Mouse (Mus musculus): Measurements from ENCODE around the gene Xpo1. TPM values are rescaled to one million over a fixed set of nuclear protein-coding genes. Genes with fewer than 3 reads are reported as not detected.
"Not testable (repeated sequence)": the region's sequence is repeated elsewhere in the genome, so short reads cannot be mapped to it uniquely, and the experiment has no call there.

The Xpo1 gene
- total RNA-seq (2021) = 10 to 100 TPM; 61.9 to 70.0 TPM
- long read RNA-seq, experiment 1, full-length matches to known transcripts = 27 of 37 reads
- long read RNA-seq, experiment 1, partial matches to known transcripts = 6 of 37 reads
- long read RNA-seq, experiment 1, other reads (novel, unspliced or antisense) = 4 of 37 reads
- long read RNA-seq, experiment 2, full-length matches to known transcripts = 10 of 13 reads
- long read RNA-seq, experiment 2, partial matches to known transcripts = 0 of 13 reads
- long read RNA-seq, experiment 2, other reads (novel, unspliced or antisense) = 3 of 13 reads

DNA sequence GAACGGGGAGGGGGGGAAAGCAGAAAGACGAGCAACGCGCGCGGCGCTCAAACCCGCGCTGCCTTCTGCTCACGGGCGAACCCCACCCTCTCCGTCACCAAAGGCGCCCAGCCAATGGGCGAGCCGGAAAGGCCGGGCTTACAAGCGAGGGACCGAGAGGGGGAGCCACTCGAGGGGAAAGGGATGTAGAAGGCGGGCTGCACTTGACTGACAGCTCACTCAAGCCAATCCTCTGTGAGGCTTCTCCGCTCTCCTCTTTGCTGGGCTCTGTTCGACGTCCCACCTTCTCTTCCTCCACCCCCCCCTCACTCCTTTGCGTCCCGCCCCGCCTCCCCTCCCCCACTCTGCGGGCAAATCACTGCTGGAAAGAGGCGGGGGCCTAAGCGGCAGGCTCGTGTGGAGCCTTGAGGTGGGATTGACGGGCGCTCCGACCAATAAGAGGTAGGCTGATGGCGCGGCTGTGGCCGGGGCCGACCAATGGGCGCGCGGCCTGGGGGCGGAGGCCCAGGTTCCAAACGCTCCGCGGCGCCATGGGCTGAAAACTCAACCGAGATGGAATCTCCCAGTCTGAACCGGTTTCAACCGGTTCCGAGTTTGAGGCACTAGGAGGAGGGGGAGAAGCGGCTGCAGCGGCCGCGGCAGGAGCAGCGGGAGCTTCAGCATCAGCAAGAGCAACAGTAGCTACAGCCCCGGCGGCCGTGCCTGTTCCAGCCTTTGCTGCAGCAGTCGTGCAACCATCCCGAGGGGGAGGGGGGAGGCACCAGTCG is at the start of gene Xpo1:
Xpo1 (plus strand) TSS at position 615 of the 767 bp plus-strand sequence.
- peak; percentile 100 for DNase-seq

- DNase-seq = no peak
Measured at GRCm38 (mm10) chr11:23209717-23210116, 46.1 kb upstream of the Xpo1 start.

DNA sequence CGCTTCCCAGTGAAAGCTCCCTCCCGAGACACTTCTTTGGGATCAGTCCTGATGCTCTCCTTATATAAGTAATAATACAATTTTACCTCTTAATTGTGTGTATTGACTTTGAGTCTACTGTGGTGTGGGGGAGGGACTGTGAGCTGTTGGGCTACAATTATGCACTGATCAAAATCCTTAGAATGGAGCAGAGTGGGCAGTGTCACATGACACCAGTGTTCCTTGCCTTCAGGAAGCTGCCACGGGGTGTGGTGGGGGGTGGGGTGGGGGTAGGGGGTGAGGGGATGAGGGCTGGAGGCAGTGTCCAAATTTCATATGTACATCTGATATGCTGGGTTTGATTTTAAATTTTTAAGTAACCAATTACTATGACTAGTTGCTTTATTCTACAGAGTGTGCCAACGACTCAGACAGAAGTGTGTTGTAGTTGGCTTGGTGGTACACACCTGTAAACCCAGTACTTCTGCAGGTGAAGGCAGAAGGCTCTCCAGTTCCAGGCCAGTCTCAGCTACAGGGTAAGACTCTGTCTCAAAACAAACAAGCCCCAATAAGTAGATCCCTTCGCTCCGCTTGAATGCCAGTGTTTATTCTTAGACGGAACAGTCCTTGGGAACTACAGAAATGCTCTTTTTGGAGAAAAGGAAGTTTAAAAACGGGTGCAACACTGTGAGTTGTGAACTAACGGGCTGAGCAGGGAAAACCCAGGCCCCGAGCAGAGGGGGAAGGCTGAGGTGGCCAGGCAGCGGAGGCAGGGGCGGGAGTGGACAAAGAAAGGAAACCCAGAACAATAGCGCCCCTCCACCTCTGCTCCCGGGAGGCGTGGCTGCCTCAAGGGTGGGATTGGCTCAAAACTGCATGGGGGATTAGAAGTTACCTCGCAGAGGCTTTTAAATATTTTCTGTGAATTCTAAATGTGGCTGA is 45.0 kb upstream of the Xpo1 start:
- peak; percentile 63 for DNase-seq

DNA sequence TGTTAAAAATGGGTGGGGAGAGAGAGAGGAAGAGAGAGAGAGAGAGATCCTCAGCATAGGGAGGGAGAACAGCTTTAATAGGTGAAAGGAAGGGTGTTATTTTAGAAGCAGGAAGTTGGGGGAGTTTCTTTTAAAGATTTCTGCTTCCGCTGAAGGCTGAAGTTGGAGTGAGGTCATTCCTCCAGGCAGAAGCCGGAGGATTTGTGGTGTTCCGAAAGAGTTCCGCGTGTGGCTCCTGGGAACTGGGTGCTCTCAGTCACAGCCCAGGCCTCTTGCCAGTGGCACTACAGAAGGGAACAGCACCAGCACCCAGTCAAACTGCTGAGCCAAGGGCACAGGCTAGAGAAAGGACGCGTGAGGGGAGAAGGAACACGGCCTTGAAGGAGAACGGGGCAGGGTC is 38.4 kb upstream of the Xpo1 start:
- DNase-seq = peak; percentile 35

DNA sequence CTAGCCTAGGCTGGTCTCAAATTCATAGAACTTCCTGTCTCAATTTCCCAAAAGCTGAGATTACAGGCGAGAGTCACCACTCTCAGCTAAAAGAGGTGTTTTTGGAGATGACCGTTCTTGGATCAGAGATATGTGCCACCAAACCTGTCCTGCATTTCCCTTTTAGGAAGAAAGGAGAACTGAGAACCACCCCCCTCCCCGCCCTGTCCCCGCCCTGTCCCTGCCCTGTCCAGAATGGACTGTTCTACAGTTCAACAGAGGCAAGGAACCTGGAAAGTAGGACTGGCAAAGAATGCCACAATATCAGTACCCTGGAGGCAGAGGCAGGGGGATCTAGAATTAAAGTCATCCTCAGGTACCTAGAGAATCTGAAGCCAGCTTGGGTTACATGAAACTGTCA is 19.8 kb upstream of the Xpo1 start:
- no peak for DNase-seq

- DNase-seq = no peak
Measured at GRCm38 (mm10) chr11:23253931-23254330, 1.9 kb upstream of the Xpo1 start.

- DNase-seq = no peak
Measured at GRCm38 (mm10) chr11:23254548-23254947, 1.3 kb upstream of the Xpo1 start.

GRCm38 (mm10) chr11:23255053-23255426 is 801 bp upstream of the Xpo1 start:
- DNase-seq = no peak

DNA sequence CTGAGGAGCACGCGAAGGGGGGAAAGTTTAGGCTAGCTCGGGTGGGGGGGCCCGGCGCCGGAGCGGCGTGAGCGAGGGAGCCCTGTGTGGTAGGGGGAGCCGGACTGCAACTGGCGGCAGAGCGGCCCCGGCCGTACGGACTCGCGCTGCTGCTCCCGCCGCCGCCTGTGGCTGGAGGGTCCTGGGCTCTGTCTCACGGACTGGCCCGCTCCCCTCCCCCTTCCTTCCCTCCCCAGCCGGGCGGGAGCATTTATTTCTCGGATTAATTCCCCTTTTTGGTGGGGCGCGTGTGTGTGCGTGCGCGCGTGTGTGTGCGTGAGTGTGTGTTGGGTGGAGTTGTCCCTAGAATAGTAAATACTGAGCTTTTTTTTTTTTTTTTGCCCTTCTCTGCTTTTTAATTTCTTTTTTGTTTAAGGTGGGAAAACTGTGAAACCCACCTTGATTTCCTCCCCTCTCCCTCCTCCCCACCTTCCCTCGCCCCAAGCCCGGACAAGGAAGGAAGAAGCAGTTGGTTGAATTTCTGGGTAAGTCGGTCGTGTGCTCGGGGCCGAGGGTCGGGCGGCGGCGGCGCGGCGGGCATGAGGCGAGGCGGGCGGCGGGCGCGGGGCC is 457 bp downstream of the Xpo1 start:
- DNase-seq = no peak

DNA sequence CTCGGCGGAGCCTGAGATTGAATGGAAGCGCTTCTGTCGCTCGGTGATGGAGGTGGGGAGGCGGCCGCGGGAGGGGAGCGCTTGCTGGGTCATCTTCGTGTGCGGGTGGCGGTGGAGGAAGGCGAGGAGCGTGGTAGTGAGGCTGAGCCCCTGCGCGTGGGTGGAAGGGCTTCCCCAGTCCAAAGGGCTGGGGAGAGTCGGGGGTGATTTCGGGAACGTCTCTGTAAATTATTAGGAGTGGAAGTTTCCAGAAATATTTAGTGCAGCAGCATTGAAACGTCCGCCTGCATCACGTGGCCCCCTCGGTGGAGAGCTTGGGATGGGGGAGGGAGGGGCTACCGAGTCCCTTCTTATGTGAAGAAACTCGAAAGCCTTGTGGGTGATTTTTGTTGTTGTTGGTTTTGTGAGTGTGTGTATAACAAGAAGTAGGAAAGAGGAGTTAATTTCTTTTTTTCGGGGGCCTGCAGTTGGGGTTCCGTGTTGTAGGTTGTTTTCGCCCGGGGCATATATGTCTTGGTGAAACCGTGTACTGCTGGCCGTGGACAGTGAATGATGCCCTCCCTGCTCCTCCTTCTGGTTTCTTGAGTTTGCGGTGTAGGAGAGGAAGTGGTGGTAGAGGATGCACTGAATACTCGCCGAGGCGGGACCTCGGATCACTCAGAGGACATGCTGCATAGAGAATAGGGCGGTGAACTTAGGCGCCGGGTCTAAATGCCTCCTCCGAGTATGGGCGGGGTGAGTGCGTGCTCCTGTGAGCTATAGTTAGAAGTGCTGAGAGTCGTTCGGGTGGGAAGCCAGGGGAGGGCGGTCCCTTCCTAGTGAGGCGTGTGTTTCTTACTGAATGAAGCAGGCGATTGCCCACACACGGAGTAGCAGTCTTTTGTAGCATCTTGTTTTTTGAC is 1.2 kb downstream of the Xpo1 start:
- DNase-seq = peak; percentile 82

DNA sequence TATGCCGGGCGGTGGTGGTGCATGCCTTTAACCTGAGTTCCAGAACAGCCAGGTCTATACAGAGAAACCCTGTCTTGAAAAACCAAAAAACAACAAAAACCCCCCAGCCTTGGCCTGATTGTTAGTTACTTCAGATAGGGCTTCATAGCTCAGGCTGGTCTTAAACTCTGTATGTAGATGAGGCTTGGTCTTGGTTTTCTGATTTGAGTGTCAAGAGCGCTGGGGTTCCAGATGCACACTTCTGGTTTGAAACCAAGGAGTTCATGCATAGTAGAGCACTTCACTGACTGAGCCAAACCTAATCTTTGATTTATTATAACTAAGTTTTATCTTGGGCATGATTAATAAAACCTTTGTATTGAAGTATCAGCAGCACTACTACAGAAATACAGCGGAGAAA is 3.2 kb downstream of the Xpo1 start:
- no peak for DNase-seq

DNA sequence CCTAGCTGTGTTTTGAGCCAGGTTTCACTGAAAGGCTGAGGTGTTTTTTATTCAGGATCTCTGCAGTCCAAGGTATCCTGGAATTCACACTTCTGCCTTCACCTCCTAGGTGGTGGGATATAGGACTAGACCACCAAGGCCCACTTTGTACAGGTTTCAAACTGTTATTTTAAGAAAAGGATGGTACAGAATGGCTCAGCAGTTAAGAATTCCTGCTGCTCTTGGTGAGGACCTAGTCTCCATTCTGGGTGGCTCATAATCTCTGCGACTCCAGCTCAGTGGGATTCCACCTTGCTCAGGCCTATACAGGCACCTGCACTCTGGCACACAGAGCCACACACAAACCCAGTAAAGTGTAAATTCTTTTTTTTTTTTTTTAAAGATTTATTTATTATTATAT is 3.6 kb downstream of the Xpo1 start:
- no peak for DNase-seq

- no peak for DNase-seq
Measured at GRCm38 (mm10) chr11:23260186-23260585, 4.3 kb downstream of the Xpo1 start.

GRCm38 (mm10) chr11:23261490-23261889 is 5.6 kb downstream of the Xpo1 start:
- no peak for DNase-seq

DNA sequence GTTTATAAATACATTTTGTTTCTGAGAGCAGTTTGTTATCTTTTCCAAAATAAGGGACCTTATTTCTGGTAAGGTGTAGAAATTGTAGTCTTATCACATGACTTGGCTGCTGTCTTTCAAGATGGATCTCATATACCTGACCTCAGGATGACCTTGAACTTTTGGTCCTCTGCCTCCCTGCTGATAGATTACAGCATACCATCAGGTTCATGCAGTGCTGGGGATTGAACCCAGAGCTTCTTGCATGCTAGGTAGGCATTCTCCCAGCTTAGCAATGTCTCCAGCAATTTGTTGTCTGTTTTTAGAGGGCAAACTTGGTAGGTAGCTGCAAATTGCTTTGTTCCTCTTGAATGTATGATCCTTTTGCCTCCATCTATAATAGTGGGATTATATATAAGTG is 9.1 kb downstream of the Xpo1 start:
- no peak for DNase-seq

DNA sequence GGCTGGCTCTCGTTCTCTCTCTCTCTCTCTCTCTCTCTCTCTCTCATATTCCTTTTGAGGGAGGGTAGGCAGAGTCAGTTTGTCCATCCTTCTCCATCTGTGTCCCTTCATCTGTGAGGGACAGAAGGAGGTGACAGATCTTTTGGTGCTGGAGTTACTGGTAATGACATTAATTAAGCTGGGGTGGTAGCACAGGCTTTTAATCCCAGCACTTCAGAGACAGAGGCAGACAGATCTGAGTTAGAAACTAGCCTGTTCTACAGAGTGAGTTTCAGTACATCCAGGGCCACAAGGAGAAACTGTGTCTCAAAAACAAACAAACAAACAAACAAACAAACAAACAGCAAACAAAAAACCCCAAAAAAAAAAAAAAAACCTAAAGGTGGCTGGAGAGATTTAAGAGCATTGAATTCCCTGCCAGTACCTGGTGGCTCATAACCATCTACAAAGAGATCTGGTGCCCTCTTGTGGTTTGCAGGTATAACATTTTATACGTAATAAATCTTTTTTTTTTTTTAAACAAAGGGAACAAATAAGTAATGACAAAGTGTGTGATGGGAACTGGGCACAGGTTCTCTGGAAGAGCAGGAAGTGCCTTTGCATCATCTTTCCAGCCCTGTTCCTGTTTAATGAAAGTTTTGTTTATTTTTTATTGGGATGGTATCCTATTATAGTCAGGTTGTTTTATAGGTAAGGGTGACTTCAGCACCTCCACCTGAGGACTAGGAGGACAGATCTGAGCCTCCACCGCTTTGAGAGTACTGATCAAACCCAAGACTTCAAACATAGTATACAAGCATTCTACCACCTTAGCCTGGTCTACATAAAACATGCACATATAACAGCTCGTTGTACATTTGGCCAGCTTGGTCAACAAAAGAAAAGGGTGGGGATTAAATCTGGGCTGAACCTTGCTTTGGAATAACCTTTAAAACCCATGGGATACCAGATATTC is 16.2 kb downstream of the Xpo1 start:
- peak; percentile 41 for DNase-seq

- DNase-seq = no peak
Measured at GRCm38 (mm10) chr11:23275780-23276179, 19.9 kb downstream of the Xpo1 start.

DNA sequence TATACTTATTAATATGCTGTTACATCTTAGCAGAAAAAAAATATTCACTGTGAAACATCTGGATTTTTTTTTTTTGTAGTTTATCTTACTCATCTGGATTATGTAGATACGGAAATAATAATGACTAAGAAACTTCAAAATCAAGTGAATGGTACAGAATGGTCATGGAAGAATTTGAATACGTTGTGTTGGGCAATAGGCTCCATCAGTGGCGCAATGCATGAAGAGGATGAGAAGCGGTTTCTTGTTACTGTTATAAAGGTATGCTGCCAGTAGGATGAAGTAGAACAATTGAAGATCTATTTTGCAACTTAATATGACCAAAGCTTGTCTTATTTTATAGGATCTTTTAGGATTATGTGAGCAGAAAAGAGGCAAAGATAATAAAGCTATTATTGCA is 28.6 kb downstream of the Xpo1 start:
- no peak for DNase-seq

- not testable (repeated sequence) for DNase-seq
Measured at GRCm38 (mm10) chr11:23288866-23289265, 33.0 kb downstream of the Xpo1 start.

- DNase-seq = no peak
Measured at GRCm38 (mm10) chr11:23297379-23297778, 41.5 kb downstream of the Xpo1 start.

Data from adrenal gland, postnatal 10 days (tissue).